Mouse (Mus musculus) 3T3-L1 (cell line): ENCODE results near the gene Prkci.

Source experiments
- DNase-seq: peaks from one replicate; pipeline ENCODE4 v3.0.0-alpha.2; 2015; ENCODE audit warnings: low read depth, low spot score

The Prkci gene

GRCm38 (mm10) chr3:31083507-31084245 lies 88.1 kb downstream of the Prkci start:
- no peak for DNase-seq

DNA sequence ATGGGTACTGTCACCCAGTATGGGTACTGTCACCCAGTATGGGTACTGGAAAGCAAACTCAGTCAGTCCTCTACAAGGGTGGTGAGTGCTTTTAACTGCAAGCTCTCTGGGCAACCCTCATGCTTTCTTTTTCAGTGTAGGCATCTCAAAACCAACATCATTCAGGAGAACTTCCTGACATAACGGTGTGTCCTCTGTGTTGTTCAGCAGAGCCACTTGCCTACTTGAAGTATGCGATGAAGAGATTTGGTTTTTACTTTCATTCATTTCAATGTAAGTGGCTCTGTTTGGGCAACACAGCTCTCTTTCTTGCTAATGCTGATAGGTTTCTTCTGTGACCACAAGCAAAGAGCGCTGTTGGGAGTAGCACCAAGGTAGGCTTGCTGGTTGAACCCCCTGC lies 89.5 kb downstream of the Prkci start:
- DNase-seq, result no peak

DNA sequence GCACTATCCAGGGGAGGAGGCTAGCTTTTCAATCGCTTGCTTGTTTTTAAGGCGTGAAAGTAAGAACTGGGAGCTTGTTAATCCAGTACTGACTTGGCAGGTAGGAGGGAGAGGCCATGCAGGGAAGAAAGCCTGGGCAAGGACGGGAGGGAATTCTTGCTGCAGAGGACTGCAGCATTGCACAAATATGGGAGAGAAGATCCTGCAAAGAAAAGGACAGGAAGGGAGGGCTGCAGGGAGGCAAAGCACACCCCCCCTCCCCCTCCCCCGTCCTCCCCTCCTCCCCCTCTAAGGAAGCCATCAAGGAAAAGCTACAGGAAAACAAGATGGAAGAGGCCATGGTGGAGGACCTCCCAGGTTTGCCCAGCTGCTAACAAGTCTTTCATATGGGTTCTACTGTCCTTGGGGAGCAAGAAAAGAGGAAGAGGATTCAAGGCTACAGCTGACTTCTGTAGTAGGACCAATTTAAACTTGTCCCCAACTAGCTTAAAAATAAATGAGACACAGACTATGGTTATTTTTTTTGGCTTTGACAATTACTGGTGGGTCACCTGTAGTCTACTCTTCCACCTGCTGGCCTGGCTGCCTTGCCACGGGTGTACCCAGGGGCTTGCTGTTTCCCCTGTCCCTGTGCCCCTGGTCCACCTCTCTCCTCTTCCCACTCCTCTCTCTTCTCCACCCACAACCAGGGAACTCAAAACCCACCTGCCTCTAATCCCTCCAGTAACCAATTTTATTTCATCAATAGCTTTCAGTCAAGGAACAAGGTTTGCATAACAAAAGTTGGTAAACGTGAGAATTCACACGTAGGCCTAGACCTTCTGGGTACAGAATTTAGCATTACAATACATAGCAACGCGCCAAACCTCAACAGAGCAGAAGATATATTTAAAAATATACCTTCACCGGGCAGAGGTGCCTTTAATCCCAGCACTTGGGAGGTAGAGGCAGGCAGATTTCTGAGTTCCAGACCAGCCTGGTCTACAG lies 93.5 kb downstream of the Prkci start:
- no peak for DNase-seq

- DNase-seq, result no peak
Observed at GRCm38 (mm10) chr3:31089956-31090355, 94.4 kb downstream of the Prkci start.

- DNase-seq, result no peak
Observed at GRCm38 (mm10) chr3:31093196-31093595, 97.6 kb downstream of the Prkci start.

- peak; percentile 87 for DNase-seq
Observed at GRCm38 (mm10) chr3:31093627-31094351, 98.2 kb downstream of the Prkci start.

DNA sequence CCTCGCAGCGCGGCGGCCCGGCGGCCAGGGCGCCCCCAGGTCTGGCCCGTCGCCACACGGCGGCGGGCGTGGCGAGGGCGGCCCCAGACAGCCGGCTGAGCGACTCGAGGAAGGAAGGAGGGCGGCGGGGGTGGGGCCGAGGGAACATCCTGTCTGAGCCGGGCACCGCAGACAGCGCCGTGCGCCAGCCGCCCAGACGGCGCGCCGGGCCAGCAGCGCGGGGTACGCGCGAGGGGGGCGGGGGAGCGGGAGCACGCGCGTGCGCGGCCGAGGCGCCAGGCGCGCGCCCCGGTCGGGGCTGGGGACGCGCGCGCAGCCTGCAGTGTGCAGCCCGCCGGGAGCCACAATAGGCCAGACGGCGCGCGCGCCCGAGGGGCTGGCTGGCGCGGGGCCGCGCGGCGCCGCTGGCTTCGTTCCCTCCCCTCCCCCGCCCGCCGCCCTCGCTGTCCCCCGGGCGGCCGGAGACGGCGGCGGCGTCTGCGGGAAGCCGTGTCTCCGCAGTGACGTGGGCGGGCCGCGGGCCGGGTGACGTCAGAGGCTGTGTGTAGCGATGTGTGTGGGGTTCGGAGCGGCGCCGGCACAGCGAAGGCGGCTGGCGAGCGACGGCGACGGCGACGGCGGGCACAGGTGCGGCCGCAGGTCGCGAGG lies 99.1 kb downstream of the Prkci start, which contains the start of gene Skil:
Skil (plus strand) TSS at position 528 of the 648 bp plus-strand sequence.
- DNase-seq, result peak; percentile 93

GRCm38 (mm10) chr3:31095179-31095490 lies 99.6 kb downstream of the Prkci start:
- no peak for DNase-seq

DNA sequence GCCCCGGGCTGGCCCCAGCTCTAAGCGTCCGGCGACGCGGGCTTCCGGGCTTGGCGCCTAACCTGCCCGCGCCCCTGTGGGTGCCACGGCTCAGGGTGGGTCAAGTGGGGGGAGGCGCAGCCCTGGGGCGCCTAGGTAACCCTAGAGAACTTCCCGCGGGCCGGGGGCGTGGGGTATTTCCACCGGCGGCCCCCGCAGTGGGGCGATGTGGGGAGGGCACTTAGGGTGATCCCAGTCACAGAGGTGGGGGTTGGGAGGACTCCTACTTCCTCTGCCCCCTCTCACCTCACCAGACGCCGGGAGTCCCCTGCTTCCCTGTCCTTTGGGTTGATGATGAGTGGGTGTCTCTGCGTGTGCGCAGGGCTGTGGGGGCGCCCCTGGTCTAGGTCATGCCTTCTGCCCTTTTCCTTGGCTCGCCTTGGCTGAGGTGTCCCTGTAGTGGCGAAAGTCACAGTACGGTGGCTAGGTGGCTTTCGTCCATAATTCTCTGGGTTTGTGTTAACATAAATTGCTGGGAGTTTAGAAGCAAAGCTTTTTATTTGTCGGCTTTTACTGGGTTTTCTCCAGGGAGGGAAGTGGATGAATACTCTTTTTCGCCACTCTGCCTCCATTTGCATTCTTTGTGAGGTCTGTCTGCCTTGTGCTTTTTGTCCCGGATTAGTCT lies 100.1 kb downstream of the Prkci start:
- DNase-seq, result peak; percentile 60

GRCm38 (mm10) chr3:31096155-31097101 lies 100.9 kb downstream of the Prkci start:
- DNase-seq, result peak; percentile 62

DNA sequence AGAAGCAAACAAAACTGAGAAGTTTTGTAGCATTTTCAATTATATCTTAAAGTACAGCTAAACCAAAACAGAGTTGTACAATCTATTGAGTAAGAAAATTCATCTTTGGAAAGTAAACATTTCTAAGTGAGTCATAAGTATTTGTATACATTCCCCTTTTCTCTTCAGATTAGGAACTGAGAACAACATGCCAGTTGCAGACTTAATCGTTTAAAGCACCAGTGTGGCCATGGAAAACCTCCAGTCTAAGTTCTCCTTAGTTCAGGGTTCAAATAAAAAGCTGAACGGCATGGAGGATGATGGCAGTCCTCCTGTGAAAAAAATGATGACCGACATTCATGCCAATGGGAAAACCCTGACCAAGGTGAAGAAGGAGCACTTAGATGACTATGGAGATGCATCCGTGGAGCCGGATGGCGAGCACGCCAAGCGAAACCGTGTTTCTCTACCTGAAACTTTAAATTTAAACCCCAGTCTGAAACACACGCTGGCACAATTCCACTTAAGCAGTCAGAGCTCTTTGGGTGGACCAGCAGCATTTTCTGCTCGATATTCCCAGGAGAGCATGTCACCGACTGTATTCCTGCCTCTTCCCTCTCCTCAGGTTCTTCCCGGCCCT lies 101.7 kb downstream of the Prkci start:
- DNase-seq, result peak; percentile 27

DNA sequence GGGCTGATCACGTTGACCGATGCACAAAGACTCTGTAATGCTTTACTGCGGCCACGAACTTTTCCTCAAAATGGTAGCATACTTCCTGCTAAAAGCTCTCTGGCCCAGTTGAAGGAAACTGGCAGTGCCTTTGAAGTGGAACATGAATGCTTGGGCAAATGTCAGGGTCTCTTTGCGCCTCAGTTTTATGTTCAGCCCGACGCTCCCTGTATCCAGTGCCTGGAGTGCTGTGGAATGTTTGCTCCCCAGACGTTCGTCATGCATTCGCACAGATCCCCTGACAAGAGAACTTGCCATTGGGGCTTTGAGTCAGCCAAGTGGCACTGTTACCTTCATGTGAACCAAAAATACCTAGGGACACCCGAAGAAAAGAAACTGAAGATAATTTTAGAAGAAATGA lies 102.4 kb downstream of the Prkci start:
- no peak for DNase-seq

DNA sequence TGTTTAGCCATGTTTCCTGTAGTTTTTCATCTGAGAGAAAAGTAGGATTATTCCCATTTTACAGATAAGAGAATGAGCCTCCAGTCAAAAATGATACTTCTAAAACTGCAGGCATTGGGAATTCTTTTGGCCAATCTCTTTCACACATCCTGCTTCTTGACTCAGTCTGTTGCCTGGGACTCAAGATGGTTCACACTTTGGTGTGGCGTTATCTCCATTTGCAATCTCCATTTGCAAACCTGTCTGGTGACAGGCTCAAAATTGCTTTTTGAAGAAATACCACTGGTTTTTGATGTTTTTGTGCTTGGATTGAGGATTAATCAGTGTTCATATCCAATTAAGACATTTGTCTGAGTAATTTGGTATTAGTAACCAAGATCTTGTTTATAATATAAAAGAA lies 103.0 kb downstream of the Prkci start:
- DNase-seq, result no peak

- DNase-seq, result no peak
Observed at GRCm38 (mm10) chr3:31100026-31100425, 104.5 kb downstream of the Prkci start.

- no peak for DNase-seq
Observed at GRCm38 (mm10) chr3:31100802-31101201, 105.3 kb downstream of the Prkci start.
